Mouse (Mus musculus) adrenal gland, postnatal 10 days (tissue): ENCODE data around the gene Plbd1. TPM values are rescaled to one million over a fixed set of nuclear protein-coding genes. Genes with fewer than 3 reads are reported as not detected.

Experiments used
- DNase-seq: peaks from one replicate; pipeline ENCODE4 v3.0.0; 2021; ENCODE audit warnings: mixed read lengths
- total RNA-seq, 2 experiments: library from RNA; stranded (reverse); gene quantifications; 2 replicates each; pipeline ENCODE4 v1.2.3; 2021

The Plbd1 gene
- total RNA-seq, 2 experiments from 2014 or later, result 114 to 115 TPM

DNA sequence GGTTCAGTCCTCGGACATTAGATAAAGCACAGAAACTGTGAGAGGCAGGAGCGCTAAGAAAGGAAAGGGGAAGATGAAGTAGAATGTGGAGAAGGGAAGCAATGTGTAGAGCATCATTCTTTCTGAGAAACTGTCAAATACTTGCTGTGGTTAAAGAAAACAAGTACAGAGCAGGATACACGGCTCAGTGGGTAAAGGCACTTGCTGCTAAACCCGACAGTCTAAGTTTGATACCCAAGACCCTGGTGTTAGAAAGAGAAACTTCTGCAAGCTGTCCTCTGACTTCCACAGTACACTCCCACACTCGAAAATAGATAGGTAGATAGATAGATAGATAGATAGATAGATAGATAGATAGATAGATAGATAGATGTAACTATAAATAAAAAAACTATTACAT lies 8.4 kb downstream of the Plbd1 start:
- DNase-seq, result no peak

DNA sequence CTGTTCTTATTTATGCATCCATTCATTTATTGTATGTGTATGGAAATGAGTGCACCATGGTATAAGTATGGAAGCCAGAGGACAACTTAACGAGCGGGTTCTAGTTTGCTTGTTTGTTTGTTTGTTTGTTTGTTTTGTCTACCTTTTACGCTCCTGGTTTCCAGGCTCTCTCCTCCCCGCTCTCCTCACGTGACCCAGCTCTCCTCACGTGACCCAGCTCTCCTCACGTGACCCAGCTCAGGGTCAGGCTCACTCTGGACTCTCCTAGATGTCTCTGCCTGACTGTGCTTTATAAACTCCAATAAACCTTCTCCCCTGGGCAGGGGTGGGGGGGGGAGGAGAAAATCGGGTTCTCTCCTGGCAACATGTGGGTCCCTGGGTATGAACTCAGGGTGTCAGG lies 11.1 kb downstream of the Plbd1 start:
- no peak for DNase-seq

DNA sequence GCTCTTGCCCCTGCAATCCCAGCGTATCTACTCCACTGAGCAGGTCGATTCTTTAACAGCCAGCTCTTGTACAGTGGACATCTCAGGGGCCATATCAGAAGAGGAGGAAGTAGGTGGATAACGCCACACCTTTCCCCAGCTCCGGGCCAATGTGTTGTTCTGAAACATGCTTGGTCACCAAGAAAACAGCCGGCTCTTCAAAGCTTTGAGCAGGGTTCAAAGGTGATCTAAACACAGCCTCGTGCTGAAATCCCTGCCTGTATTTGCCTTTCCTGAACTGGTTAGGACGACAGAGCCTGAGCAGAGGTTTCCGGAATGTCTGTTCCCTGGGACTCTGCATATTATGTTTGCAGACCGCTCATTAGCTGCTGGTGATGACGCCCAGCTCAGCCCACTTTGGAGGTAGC lies 14.3 kb downstream of the Plbd1 start:
- no peak for DNase-seq

DNA sequence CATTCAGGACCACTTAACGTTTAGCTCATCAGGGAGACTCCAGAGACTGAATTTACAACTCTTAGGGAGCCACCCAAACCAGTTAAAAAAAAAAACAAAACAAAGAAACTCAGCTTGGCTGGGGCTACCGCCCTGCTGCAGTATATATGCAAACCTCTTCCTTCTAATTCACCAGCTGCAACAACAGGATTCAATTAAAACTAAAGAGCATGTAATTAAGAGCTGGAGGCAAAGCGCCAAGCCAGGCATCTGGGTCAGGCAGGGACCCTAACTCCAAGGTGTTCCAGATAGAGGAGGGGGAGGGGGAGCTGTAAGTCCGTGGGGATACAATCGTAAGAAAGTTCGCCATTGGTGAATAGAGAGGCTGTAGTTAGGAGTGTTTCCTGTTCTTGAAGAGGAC lies 15.5 kb downstream of the Plbd1 start:
- no peak for DNase-seq

DNA sequence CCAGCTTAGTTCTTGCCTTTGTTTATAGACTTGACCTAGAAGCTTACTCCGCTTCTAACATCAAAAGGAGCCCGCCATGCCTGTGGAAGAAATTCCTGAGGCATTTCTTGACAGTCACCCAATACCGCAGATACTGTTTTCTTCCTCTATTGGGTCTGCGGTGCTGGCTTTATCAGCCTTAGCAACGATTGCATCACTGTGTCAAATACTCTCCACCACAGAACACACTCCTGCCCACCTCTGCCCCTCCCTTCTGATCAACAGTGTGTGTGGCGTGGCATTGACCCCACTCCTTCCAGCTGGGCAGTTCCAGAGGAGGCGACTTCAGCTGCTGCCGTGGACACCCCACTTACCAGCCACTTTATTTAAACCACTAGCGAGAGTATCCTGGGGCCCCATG lies 16.0 kb downstream of the Plbd1 start:
- no peak for DNase-seq

DNA sequence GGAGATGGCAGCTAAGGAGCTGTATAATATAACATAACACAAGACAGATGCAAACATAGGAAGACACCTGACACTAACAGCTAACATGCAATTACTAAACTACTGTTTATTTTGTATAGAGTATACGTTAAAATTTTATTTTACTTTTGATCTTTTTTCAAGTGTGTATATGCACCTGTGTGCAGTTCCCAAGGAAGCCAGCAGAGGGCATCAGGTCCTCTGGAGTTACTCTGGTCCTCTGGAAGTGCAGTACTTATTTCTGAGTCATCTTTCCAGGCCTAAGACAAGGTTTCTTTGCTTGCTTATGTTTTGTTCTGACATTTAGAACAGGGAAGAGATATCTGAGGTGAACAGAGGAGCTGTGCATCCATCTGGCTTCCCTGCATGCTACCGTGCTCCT lies 17.6 kb downstream of the Plbd1 start:
- peak; percentile 35 for DNase-seq

DNA sequence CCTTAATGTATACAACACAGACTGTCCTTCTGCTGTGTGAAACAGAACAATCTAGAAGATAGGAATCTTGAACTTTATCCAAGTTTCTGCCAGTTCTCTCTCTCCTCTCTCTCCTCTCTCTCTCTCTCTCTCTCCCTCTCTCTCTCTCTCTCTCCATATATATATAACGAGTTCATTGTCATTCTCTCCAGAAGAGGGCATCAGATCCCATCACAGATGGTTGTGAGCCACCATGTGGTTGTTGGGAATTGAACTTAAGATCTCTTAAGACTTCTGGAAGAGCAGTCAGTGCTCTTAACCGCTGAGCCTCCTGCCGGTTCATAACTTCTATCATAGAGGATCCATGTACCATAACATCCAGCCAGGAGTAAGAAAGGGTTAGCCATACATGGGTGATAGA lies 26.7 kb downstream of the Plbd1 start:
- DNase-seq, result no peak

DNA sequence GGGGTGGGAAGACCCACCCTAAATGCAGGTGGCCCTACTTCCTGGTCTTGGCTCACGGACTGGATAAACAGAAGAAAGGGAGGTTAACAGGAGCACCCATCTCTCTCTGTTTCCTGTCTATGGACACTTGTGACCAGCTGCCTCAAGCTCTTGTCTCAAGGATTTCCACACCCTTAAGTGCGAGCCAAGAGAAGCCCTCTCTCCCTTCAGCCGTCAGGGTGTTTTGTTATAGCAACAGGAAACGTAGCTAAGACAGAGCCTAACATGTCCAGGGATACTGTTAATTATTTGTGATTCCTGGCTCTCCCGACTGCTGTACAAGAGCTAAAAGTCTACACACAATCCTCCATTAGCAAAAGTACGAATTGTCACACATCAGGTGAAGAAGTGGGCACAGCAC lies 28.0 kb downstream of the Plbd1 start:
- DNase-seq, result no peak

DNA sequence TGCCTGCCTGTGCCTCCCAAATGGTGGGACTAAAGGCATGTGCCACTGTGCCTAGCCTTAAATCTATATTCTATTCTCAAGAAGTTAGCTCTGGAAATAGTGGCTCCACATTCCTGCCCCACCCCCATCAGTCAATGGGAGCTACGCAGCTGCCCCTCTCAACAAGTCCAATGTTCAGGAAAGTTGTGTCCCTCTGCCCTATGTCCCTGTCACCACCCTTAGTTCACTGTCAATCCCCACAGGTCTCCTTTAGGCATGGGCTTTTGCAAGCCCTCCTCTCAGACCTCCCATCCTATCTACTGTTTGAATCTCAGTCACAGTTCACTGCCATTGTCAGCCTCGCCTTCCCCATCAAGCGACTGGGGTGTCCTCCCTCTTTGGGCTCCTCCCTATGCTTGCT lies 28.6 kb downstream of the Plbd1 start:
- no peak for DNase-seq

DNA sequence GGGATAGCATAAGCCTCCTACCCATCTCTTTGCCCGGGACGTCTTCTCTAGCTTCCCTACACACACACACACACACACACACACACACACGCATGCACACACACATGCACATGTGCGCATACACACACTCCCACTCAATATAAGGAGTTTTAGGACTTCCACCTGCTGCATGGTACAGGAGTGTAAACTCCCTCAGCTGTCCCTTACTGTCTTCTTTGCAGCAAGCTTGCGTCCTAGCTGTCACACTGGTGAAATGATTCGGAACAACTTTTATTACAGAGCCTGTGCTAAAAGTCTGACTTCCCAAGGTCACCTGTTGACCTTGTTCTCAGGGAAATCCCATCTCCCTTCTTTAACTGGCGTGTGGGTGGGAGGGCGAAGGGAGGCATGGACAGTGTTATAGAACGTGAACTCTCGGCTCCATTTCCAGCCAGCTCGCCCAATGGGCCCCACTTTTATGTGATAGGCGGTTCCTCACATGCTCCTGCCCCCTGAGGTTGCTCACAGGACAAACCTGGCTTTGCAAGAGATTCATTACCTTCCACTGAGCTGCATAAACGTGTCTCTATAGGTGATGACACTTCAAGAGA lies 29.7 kb downstream of the Plbd1 start:
- DNase-seq, result no peak

DNA sequence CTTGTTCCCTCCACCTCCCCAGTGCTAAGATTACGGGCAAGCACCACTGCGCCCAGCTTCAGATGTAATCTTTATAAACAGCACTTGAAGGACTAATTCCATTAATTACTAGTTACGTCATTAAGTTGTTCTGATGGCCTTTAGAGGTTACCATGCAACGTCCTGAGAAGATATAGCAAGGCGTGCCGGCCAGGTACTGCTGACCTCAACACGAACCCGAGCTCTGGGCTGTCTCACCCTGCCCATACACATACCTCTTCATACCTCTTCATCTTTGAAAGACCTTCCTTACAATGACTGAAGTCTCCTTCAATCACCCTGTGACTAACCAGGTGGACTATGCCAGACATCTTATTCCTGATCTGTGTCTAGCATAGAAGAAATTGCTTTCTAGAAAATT lies 30.2 kb downstream of the Plbd1 start:
- DNase-seq, result no peak

DNA sequence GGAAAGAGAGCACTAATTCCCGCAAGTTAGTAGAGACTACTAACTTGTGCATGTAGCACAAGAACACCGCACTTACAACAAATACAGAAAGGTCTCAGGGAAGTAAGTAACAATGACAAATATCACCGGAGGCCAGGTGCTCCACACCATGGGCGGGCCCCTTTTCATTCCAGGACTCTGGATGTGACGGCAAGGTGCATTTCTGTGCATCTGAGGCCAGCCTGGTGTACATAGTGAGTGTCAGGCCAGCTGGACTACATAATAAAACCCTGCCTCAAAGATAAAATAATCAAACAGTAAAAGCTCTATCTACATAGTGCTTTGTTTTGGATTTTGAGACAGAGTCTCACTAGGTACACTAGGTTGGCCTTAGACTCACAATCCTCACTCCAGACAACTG lies 32.1 kb downstream of the Plbd1 start:
- no peak for DNase-seq

DNA sequence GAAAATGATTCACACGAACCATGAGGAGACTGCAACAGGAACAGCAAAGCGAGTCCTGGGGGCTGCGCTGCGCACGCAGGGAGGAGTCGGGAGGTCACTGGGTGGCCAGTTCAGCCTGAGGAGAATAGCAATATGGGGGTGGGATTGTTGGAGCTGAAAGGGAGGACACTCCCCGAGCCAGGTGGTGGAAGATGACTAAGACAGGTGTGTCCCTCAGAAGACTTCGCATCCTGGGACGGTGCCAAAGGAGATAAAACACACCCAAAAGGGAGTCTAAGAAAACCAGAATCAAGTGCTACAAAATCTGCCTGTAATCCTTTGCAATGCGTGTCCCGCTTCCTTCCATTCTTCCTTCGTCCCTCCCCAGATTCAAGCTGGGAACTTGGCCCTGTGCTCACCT lies 36.3 kb downstream of the Plbd1 start:
- no peak for DNase-seq

DNA sequence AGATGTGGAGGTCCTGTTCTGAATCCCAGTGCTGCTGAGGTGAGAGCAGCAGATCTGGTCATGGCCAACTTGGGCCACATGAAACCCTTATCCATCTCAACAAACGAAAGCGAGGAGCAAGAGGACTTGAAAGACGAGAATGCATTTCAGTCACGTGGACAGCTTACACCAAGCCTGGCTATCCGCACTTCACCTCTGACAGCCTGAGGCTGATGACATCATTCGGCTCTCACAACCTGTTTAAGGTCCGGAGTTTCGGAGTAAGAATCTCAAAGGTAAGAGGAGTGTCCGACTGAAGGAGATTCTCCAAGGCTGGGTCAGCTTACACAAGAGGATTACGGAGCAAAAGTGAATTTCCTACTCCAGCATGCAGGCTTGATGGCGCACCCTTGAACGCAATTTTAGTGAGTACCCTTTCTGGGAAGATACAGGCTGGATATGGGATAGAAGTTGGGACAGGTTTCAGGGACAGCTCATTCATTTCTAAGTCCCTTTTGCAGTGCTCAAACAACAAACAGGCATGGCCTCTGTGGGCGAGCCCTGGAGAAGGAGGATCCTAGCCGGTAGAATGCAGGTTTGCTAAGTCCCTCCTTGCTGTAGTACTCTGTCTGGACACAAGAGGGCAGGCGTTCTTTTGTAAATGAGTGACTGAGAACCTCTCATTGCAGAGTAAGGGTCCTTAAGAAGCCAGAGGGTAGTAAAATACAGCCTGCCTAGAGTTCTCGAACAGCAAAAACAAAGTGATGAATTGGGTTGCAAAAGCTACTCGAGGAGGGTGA lies 41.2 kb downstream of the Plbd1 start:
- DNase-seq, result peak; percentile 87

DNA sequence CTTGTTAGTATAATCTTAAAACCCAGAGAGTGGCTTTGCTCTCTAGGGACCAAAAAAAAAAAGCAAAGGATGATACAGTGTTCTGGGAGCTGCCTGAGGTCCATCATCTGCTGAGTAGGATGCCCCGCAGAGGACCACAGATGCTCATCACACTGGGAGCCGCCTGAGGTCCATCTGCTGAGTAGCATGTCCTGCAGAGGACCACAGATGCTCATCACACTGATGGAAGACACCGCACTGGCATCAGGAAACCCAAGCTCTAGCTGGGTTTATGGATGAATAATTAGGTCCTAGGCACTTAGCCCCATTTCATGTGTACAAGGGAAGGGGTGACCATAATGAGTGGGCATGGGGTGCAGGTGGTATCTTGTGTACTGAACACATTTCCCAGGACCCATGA lies 47.6 kb downstream of the Plbd1 start:
- no peak for DNase-seq

DNA sequence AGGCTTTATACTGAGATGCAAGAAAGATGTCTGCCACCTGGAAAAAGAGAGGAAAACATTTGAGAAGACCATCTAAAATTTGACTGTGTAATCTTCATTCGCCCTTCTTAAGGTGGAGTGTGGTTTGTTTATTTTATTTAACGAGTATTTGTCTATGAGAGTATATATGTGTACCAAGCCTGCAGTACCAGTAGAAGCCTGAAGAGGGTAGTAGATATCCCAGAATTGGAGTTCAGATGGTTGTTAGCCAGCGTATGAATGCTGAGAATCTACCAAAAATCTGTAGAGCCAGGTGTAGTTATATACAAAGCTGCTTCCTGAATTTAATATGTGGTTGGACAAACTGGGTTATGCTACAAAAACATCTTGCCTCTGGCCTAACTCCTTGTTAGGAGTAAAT lies 49.4 kb downstream of the Plbd1 start:
- no peak for DNase-seq

DNA sequence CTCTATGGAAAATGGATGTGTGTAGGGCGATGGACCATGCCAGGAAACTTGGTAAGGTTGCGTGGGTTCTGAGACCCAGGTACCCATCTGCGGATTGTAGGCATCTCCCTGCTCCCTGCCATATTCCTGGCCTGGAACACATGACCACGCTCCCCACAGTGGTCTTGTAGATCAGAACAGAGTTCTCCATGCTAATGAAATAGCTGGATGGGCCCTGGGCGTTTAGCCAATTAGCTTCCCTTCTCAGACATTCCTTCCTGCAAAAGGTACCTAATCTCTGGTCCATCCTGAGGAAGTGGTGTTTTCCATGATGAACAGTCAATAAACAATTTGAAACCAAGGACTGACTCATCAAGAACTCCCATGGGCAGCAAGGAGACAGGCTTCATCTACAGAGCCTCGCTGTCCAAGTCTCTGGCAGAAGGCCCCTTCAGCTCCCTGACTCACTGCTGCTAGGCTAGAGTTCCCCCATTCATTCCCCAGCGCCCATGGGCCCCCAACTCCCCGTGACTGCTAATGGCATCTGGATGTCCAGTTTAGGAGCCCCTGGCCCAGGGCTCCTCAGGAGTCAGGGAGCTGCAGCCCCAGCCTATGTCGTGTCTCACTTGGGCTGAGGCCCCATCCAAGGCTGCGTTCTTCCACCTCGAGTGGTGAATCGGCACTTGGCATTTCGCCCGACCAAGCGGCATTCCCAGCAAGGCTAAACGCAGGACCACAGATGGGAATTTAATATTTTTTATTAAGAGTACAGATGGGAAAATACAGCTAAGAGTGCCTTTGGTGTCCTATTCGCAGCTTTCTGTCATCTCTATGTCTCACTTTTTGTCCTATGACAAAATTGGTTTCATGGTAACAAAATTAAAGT lies 50.1 kb downstream of the Plbd1 start:
- peak; percentile 76 for DNase-seq

DNA sequence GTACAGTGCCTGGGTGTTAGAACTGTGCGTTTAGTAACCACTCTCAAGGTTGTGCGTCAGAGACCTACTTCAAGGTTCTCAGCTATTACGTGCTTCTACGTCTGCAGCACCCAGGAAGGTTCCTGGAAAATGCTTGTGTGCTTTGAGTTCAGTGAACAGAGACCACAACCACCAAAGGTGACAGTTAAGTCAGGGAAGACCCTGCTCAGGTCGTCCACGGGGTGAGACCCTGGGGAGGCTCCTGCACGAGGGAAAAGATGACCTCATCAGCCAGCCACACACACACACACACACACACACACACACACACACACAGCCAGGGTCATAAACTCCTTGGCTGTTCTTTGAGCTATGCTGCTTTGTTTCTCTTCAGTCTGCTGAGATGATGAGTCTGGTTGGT lies 59.1 kb downstream of the Plbd1 start:
- no peak for DNase-seq

DNA sequence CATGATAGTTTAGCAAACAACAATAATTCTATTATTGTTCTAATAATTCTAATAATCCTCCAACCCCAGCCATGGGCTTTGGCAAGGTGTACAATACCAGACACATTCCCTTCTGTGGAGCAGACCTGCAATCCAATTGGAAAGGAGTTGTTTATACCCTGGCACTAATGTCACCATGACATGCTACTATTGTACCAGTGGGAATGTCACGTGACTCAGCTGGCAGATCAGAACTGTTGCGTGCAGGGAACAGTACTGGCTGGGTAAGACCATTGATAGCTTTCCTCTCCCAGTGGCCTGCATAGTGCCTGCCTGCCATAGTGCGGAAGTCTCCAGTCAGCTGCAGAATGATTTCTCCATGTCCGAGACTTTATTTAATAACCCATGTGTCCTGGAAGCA lies 67.2 kb downstream of the Plbd1 start:
- no peak for DNase-seq

DNA sequence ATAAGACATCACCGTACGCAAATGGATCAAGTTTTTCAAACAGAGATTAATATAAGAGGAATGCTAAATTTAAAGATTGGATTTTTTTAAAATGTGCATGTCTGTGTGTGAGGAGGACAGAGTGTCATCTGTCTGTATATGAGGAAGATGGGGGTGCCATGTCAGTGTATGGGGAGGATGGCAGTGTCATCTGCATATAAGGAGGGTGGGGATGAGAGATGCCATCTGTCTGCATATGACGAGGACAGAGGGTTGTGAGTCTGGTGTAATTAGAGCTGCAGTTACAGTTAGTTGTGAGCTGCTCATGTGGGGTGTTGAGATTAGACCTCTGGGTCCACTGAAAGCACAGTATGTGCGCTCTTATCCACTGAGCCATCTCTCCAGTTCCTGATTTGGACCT lies 71.0 kb downstream of the Plbd1 start:
- DNase-seq, result no peak

DNA sequence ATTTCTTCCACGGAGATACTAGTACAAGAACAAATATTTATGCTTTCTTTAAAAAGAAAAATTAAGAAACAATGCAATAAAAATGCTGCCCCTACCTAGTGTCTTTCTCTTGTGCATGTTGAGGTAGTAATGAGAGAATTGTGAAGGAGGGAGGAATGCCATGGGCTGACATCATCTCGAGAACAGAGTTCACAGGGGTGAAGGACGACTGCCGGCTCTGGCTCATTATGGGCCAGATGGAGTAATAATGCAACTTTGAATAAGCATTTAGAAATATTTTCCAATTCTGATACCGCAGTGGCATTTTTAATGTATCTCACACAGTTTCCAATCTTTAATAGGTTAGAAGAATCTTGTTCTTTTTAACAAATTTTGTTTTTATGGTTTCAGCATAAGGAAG lies 95.7 kb downstream of the Plbd1 start:
- no peak for DNase-seq
